In genomic region chr5:30483533-30483932, GRCm38 (mm10) we compare ENCODE assay signal across 19 mouse cellular contexts. TPM values are rescaled to one million over a fixed set of nuclear protein-coding genes. Genes with fewer than 3 reads are reported as not detected.
A peak's percentile ranks its signal among the peaks of the same experiment; 100 is the strongest.
DNase-seq lines count a peak whose midpoint lies in the region; TF ChIP-seq lines count a peak whose summit lies in the region.
"Had no signal": no experiment of that assay in that cellular context is flagged by ENCODE, and none has a peak within 500 bp of the region (broad histone marks: within the 10 kb centered on the region; RNA-seq: fewer than 3 reads in every experiment).

No protein-coding gene starts in this region.

- H3K27me3 ChIP-seq in kidney, adult 2 months (replicated peaks; ENCODE audit: control insufficient read depth, insufficient read depth, low read length), result no peaks in the 10 kb centered on the region
- H3K27me3 ChIP-seq: hindbrain, embryonic 13.5 days; kidney, embryonic 15.5 days; liver, embryonic 13.5 days had no signal

- no peak overlapping the region for H3K27ac ChIP-seq in kidney, adult 2 months (ENCODE audit: insufficient read depth, low read depth, low read length)
- H3K27ac ChIP-seq: embryonic facial prominence, embryonic 10.5 days; heart, adult 2 months; hindbrain, embryonic 13.5 days; kidney, embryonic 15.5 days; liver, embryonic 13.5 days; stomach, postnatal 0 days had no signal

- no peak for TF ChIP-seq CTCF in kidney, adult 2 months (conservative IDR thresholded peaks at IDR 0.05; ENCODE audit: insufficient read depth, insufficient read length, low read depth, low read length)

- WGBS in kidney, adult 2 months, result 75% methylated on average over 8 of the region's 8 CpGs

- peak; percentile 18 for DNase-seq in cerebellum, adult 11-12 months
- DNase-seq in cerebellum, adult 9-11 months, result no peak
- peak; percentile 38 for DNase-seq in kidney, adult 2 months
- DNase-seq in kidney, postnatal 14 days, result no peak
- peak; percentile 6 for DNase-seq in cerebellum, adult 8-10 months
- peak; percentile 32 to 34 for DNase-seq in cerebellum, postnatal 36 days
- DNase-seq in spleen, postnatal 4 days (ENCODE audit: low spot score in 2 of 2), result no peak
- DNase-seq: liver, embryonic 13.5 days; lung, embryonic 14.5 days; lung, postnatal 4 days had no signal

- H3K4me1 ChIP-seq in kidney, adult 2 months (ENCODE audit: control insufficient read depth, insufficient read depth, low read length), result peaks cover 11% of the 10 kb centered on the region; the same call in 1 of the 2 replicates
- H3K4me1 ChIP-seq: hindbrain, embryonic 13.5 days; kidney, embryonic 15.5 days had no signal

- H3K36me3 ChIP-seq in kidney, adult 2 months (ENCODE audit: control insufficient read depth, insufficient read depth, low read length), result no peaks in the 10 kb centered on the region
- H3K36me3 ChIP-seq: embryonic facial prominence, embryonic 10.5 days; hindbrain, embryonic 13.5 days; kidney, embryonic 15.5 days; liver, embryonic 13.5 days had no signal

- H3K4me3 ChIP-seq in kidney, adult 2 months (ENCODE audit: insufficient read depth, low read depth, low read length), result no peak overlapping the region
- H3K4me3 ChIP-seq: embryonic facial prominence, embryonic 10.5 days; heart, adult 2 months; hindbrain, embryonic 13.5 days; kidney, embryonic 15.5 days; liver, embryonic 13.5 days had no signal

- no peak for TF ChIP-seq POLR2A in kidney, adult 2 months (IDR thresholded peaks at IDR 0.05; ENCODE audit: low read depth, low read length)

RNA-seq across cellular contexts. Expression of gene 1700001C02Rik, which starts 17.7 kb away (rescaled TPM):
- 0.19 TPM in 1 of 2 replicates, not detected in the other for polyA plus RNA-seq in kidney, adult 2 months (2012; rRNA removed)
- polyA plus RNA-seq: C2C12; embryonic facial prominence, embryonic 10.5 days; forebrain, embryonic 11.5 days; inflammation-experienced regulatory T-cells, adult 6 months; kidney, embryonic 15.5 days; limb, embryonic 11.5 days; liver, embryonic 13.5 days; lung, embryonic 14.5 days; stomach, postnatal 0 days had no signal

RNA-seq across cellular contexts. Expression of gene Otof, which starts 21.8 kb away (rescaled TPM):
- 0.05 TPM in 1 of 2 replicates, not detected in the other for polyA plus RNA-seq in kidney, adult 2 months (2012; rRNA removed)
- polyA plus RNA-seq: C2C12; inflammation-experienced regulatory T-cells, adult 6 months; limb, embryonic 11.5 days had no signal

Comparison
In these comparisons a context has a peak if more than half of its experiments do, and no peak if none do; other contexts are left out.
1. DNase-seq: peak in cerebellum, adult 11-12 months (single experiment), kidney, adult 2 months (single experiment), cerebellum, adult 8-10 months (single experiment) and cerebellum, postnatal 36 days (2 of 2); none in cerebellum, adult 9-11 months (single experiment), kidney, postnatal 14 days (single experiment) and spleen, postnatal 4 days (0 of 2).